ENCODE assay signal across 9 mouse cellular contexts in genomic region chr9:76660848-76661247, GRCm38 (mm10).
DNase-seq lines count a peak whose midpoint lies in the region; ATAC-seq lines count a peak whose summit lies in the region.
"Had no signal": no experiment of that assay in that cellular context is flagged by ENCODE, and none has a peak within 500 bp of the region (broad histone marks: within the 10 kb centered on the region; RNA-seq: fewer than 3 reads in every experiment).

No protein-coding gene starts in this region.

- DNase-seq in B cell, adult 2 months, result peak; percentile 60 to 62
- DNase-seq in Muller cell, postnatal 12 days (ENCODE audit: inconsistent ontology term), result peak; percentile 38
- DNase-seq in cerebellum, postnatal 4 days (ENCODE audit: low spot score in 2 of 2), result peak; percentile 24 to 59
- DNase-seq in large intestine, adult 2 months (ENCODE audit: low read depth, low spot score), result peak; percentile 78
- peak; percentile 1 for DNase-seq in liver, embryonic 13.5 days
- DNase-seq in retina, adult 2 months (ENCODE audit: low read depth, low spot score), result peak; percentile 18
- peak; percentile 21 for DNase-seq in yolk sac, embryonic 10.5 days (ENCODE audit: low spot score)

- no peaks in the 10 kb centered on the region for H3K4me1 ChIP-seq in liver, embryonic 13.5 days (replicated peaks)
- H3K4me1 ChIP-seq: heart, embryonic 15.5 days had no signal

- no peak overlapping the region for H3K4me3 ChIP-seq in liver, embryonic 13.5 days (replicated peaks)
- H3K4me3 ChIP-seq: heart, embryonic 15.5 days had no signal

- WGBS in large intestine, adult 2 months, result 4% methylated on average over 3 of the region's 3 CpGs
- WGBS in liver, embryonic 13.5 days (ENCODE audit: insufficient replicate concordance), result 19% methylated on average over 3 of the region's 3 CpGs

- H3K4me2 ChIP-seq in liver, embryonic 13.5 days, result no peak overlapping the region
- H3K4me2 ChIP-seq: heart, embryonic 15.5 days had no signal

- no peak overlapping the region for H3K27ac ChIP-seq in liver, embryonic 13.5 days
- H3K27ac ChIP-seq: heart, embryonic 15.5 days had no signal

- no peaks in the 10 kb centered on the region for H3K27me3 ChIP-seq in liver, embryonic 13.5 days
- H3K27me3 ChIP-seq: heart, embryonic 15.5 days had no signal

- H3K9me3 ChIP-seq in liver, embryonic 13.5 days (replicated peaks), result no peaks in the 10 kb centered on the region
- H3K9me3 ChIP-seq: heart, embryonic 15.5 days had no signal

- ATAC-seq in granulocyte monocyte progenitor cell, adult 5-6 weeks (replicated peaks; ENCODE audit: poor library complexity, severe bottlenecking), result peak; percentile 84
- no peak; the same call in 1 of the 2 replicates for ATAC-seq in liver, embryonic 13.5 days (ENCODE audit: low read depth)

- H3K9ac ChIP-seq in liver, embryonic 13.5 days, result no peak overlapping the region
- H3K9ac ChIP-seq: heart, embryonic 15.5 days had no signal

- H3K36me3 ChIP-seq in liver, embryonic 13.5 days, result no peaks in the 10 kb centered on the region
- H3K36me3 ChIP-seq: heart, embryonic 15.5 days had no signal

Comparison
In these comparisons a context has a peak if more than half of its experiments do, and no peak if none do; other contexts are left out.
1. DNase-seq: peak in every context shown above with its lines; median percentile 78 in large intestine, adult 2 months; 61 in B cell, adult 2 months; 42 in cerebellum, postnatal 4 days; 38 in Muller cell, postnatal 12 days; 21 in yolk sac, embryonic 10.5 days; 18 in retina, adult 2 months; 1 in liver, embryonic 13.5 days.